Mouse (Mus musculus) adrenal gland, adult 18-20 months (tissue): ENCODE measurements around the gene Mogat1. TPM values are rescaled to one million over a fixed set of nuclear protein-coding genes. Genes with fewer than 3 reads are reported as not detected.
"Not testable (repeated sequence)": the region's sequence is repeated elsewhere in the genome, so short reads cannot be mapped to it uniquely, and the experiment has no call there.

Experiments
- DNase-seq, 2 experiments: peaks; one replicate each; pipeline ENCODE4 v3.0.0; 2021 to 2022; ENCODE audit warnings: low spot score in 2 of 2
- total RNA-seq, 2 experiments: library from RNA; stranded (reverse); gene quantifications; 1 replicate in 1 of 2; 2 replicates in 1 of 2; pipeline ENCODE4 v1.2.3; 2021

The Mogat1 gene
- total RNA-seq, 2 experiments from 2014 or later, result 3.7 to 9.6 TPM

DNA sequence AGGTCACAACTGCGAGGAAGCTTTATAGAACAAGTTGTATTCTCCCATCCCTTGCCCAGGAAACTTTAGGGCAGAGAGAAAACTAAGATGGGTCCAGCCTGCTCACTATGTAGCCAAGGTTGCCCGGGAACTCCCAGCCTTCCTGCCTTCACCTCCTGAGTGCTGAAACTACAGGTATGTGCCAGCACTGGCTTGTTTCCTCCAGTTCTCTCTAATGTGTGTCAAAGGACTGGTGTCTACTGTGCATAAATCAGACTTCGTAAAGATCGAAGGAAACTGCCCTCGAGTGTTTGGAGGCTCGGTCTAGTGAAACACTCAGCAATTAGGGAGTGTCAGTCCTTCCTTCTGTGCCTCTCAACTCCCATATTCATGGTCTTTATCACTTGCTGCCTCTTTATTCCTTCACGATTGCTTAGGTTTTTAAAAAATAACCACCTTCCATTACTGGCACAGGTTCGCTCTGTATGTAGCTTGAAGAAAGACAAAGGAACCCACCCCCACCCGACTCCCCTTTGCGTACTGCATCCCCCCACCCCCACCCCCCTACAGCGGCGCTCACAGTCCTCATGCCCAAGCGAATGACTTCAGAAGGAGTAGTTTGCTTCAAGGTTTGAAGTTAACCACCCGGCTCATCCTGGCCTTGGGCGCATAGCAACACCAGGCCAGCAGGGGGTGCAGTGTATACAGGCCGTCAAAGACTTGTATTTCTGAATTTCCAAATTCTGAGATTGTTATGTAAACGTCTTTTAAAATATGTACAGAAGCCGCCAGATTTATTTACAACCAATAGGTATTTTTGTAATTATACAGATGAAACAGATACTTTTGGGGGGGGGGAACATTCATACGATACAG lies 25.7 kb downstream of the Mogat1 start:
- DNase-seq, result peak; percentile 73 to 82

- peak; percentile 16 to 45 for DNase-seq
Observed at GRCm38 (mm10) chr1:78537494-78538010, 26.8 kb downstream of the Mogat1 start.

GRCm38 (mm10) chr1:78538396-78538795 lies 27.6 kb downstream of the Mogat1 start:
- no peak for DNase-seq

- no peak for DNase-seq
Observed at GRCm38 (mm10) chr1:78539166-78539565, 28.4 kb downstream of the Mogat1 start.

DNA sequence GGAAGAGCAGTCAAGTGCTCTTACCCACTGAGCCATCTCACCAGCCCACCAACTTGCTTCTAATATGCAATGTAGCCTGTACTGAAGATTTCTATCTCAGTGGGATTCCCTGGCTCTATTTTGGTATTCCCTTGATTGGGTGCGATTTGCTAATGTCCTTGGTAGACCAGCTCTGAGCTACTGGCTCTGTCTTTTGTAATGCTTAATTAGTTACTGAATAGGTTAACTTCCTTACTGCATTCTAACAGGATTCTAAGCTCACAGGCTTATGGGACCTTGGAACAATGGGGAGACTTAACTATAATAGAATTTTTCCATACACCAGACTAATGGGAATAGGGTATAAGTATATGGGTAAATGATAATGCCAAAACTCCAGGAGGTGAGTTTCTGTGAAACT lies 32.8 kb downstream of the Mogat1 start:
- DNase-seq, result not testable (repeated sequence)

- DNase-seq, result no peak
Observed at GRCm38 (mm10) chr1:78546258-78546657, 35.5 kb downstream of the Mogat1 start.

- no peak for DNase-seq
Observed at GRCm38 (mm10) chr1:78548961-78549360, 38.2 kb downstream of the Mogat1 start.

- DNase-seq, result no peak
Observed at GRCm38 (mm10) chr1:78554012-78554666, 43.3 kb downstream of the Mogat1 start.

- DNase-seq, result no peak
Observed at GRCm38 (mm10) chr1:78566963-78567362, 56.2 kb downstream of the Mogat1 start.

GRCm38 (mm10) chr1:78567421-78567820 lies 56.6 kb downstream of the Mogat1 start:
- DNase-seq, result no peak

- peak in 1 of 2 experiments; percentile 45 for DNase-seq
Observed at GRCm38 (mm10) chr1:78567834-78568507, 57.2 kb downstream of the Mogat1 start.

DNA sequence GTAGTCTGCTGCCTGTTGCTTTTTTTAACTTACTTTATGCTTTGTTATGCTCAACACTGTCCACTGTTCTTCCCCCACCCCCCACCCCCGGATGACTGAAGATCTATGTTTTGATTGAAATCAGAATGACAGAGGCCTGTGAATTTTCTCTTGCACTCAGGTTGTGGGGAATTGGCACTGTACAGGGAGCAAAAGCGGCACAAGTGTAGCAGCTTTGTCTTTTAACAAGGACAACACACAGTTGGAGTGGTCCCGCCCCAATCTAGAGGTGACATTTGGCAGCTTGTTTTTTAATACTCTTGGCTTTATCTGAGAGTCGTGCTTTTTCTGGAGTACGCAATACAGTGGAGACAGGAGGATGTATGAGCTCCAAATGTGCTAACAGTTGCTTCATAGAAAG lies 58.8 kb downstream of the Mogat1 start:
- no peak for DNase-seq

GRCm38 (mm10) chr1:78585080-78585479 lies 74.3 kb downstream of the Mogat1 start:
- no peak for DNase-seq

DNA sequence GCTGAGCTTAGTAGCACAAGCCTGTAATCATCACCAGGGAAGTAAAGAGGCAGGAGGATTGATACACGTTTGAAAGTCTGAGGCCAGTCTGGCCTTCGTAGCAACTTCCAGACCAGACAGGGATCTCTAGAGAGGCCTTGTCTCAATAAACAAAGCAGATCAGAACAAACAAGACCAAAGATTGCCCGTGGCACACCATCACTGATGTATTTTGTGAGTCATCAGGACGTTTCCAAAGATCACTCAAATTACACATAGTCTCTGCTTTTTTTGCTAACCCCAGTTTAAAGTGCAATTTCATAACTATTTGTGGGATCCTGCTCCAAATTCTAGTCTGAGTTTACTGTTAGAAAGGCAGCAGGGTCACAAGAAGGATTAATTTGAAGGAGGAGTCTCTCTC lies 76.2 kb downstream of the Mogat1 start:
- DNase-seq, result no peak

Other genes starting within 250 kb of the Mogat1 start
- 1 to 10 TPM; 2.3 to 3.5 TPM for gene Sgpp2, start 200.6 kb upstream of the Mogat1 start, total RNA-seq
- gene Farsb, start 22.1 kb upstream of the Mogat1 start, total RNA-seq, result 10 to 100 TPM; 67.2 to 72.7 TPM
- under 1 TPM; 0.23 to 0.83 TPM for gene BC035947, start 1.2 kb downstream of the Mogat1 start, total RNA-seq
- gene Acsl3, start 146.8 kb downstream of the Mogat1 start, total RNA-seq, result 10 to 100 TPM; 30.1 to 35.5 TPM
- 1 to 10 TPM; 3.2 to 5.0 TPM for gene Utp14b, start 147.0 kb downstream of the Mogat1 start, total RNA-seq